Mouse (Mus musculus) lung, embryonic 14.5 days (tissue): ENCODE measurements around the gene Arhgdia. TPM values are rescaled to one million over a fixed set of nuclear protein-coding genes. Genes with fewer than 3 reads are reported as not detected.

ENCODE experiments used
- ATAC-seq: fragments of 200-750 bp; cut with Nextera tagmentation; 2 replicates; pipeline ENCODE4 v1.8.0; 2017; ENCODE audit warnings: mild to moderate bottlenecking, moderate TSS enrichment, moderate library complexity; ENCODE audit not compliant: insufficient read depth
- DNase-seq: peaks from one replicate; pipeline ENCODE4 v3.0.0-alpha.2; 2015
- H3K27ac ChIP-seq: fragments of 300-500 bp; sonication (generic); 2 replicates; pipeline ENCODE4 v1.5.1; 2014; ENCODE audit warnings: low read depth, mild to moderate bottlenecking, moderate library complexity
- H3K27me3 ChIP-seq: fragments of 300-500 bp; sonication (generic); 2 replicates; pipeline ENCODE4 v1.6.1; 2014; ENCODE audit warnings: low read length, control low read depth; ENCODE audit not compliant: insufficient read depth
- H3K36me3 ChIP-seq: fragments of 300-500 bp; sonication (generic); 2 replicates; pipeline ENCODE4 v1.6.1; 2014; ENCODE audit warnings: control low read depth; ENCODE audit not compliant: insufficient read depth
- H3K4me1 ChIP-seq: fragments of 300-500 bp; sonication (generic); 2 replicates; pipeline ENCODE4 v1.6.1; 2014; ENCODE audit warnings: antibody characterized with exemption, control low read depth; ENCODE audit not compliant: insufficient read depth
- H3K4me2 ChIP-seq: fragments of 300-500 bp; sonication (generic); 2 replicates; pipeline ENCODE4 v1.6.1; 2014; ENCODE audit warnings: mild to moderate bottlenecking
- H3K4me3 ChIP-seq: fragments of 300-500 bp; sonication (generic); 2 replicates; pipeline ENCODE4 v1.5.1; 2014; ENCODE audit warnings: low read depth, low read length
- H3K9ac ChIP-seq: fragments of 300-500 bp; sonication (generic); 2 replicates; pipeline ENCODE4 v1.6.1; 2014
- H3K9me3 ChIP-seq: fragments of 300-500 bp; sonication (generic); 2 replicates; pipeline ENCODE4 v1.6.1; 2016; ENCODE audit warnings: low read depth, low read length, control low read depth
- CTCF ChIP-seq: IDR thresholded peaks from 2 replicates; pipeline ENCODE4 v1.5.1; 2016; ENCODE audit warnings: antibody characterized with exemption, low read depth
- WGBS: fragments of 180-500 bp; shearing (Covaris S2); extraction: QIAGEN DNeasy Blood & Tissue Kit; methylation state at CpG from one replicate; pipeline ENCODE4 v1.1.7; 2014; 5-methylcytosine and 5-hydroxymethylcytosine counted together
- microRNA-seq: library from miRNA; unstranded; fragments of <30 nt; microRNA quantifications from one replicate; pipeline ENCODE4, GENCODE M21; 2016; ENCODE audit warnings: borderline number of aligned reads
- polyA plus RNA-seq: library from polyadenylated mRNA; unstranded; fragments of >200 nt; fragmentation: Nextera tagmentation; extraction: Ambion mirVana; gene quantifications from 2 replicates; pipeline ENCODE4 v1.2.1, GENCODE M21; 2014

Gene Arhgdia
- polyA plus RNA-seq, 1 experiment from 2014 or later = 734 TPM

DNA sequence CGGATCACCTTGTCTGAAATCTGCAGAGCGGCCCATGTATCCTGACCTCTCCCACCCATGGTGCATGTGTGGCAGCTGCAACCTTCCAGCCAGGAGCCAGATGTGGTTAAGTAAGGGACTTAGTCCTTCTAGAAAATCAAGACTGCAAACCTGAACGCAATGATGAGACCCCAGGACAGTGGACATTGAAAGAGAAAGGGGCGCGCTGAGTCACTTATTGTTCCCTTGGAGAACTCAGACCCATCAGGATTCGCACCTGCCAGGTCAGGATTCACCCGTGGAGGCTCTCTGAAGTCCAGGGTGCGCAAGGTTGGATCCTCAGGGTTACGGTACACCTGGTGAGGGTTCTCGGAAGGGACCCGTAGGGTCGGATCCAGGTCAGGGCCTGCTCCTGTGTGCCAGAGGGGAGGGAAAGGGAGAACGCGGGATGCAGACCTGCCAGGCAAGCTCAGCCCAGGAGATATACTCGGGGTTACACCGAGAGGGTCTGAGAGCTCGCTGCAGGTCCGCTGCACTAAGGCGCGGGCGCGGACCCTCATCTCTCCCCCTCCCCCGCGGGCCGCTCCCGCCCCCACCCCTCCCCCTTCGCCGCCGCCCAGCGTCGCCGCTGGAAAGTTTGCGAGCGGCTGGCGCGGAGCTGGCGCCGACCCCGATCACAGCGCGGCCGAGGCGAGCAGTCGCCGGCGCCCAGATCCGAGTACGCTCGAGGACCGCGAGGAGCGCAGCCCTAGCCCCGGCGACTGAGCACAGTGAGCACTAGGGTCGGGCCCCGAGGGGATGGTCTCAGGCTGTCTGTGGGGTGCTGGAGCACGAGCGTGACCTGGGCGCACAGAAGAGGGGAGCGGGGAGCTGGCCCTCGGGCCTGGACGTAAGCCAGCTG is 51.1 kb downstream of the Arhgdia start, which contains the start of gene Gcgr:
TSS of gene Gcgr (plus strand) at position 615 of the 880 bp plus-strand sequence.
- H3K36me3 ChIP-seq = no peaks in the 10 kb centered on the region
- H3K9ac ChIP-seq = peak within 1 kb of the TSS; percentile 51
- ATAC-seq (peak; percentile 54), DNase-seq (peak; percentile 62)
- 7% methylated on average over 60 of the region's 62 CpGs for WGBS
- H3K4me3 ChIP-seq = peak within 1 kb of the TSS; percentile 44
- no peaks in the 10 kb centered on the region for H3K9me3 ChIP-seq
- H3K4me1 ChIP-seq = no peaks in the 10 kb centered on the region
- peaks cover 54% of the 10 kb centered on the region for H3K27me3 ChIP-seq
- H3K4me2 ChIP-seq = peak within 1 kb of the TSS; percentile 75
- TF ChIP-seq CTCF = no peak
- H3K27ac ChIP-seq = no peak within 1 kb of the TSS

DNA sequence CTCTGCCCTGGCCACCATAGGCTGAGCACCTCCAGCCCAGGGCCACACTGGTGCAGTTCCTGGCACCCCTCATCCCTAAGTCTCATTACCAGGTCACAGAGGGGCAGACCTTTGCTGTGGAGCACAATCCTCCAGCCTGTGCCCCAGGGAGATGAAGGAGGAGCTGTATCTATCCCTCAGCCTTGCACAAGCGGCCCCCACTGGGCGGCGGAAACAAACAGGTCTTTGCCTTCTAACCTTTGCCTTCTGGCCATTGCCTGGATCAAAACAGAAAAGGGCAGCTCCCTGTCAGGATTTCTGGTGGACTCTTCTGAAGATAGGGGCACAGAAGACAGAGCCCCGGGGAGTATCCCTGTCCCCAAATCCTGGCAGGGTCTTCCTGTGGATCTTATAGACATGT is 52.5 kb downstream of the Arhgdia start:
- Histone ChIP-seq H3K27ac (no peak overlapping the region), H3K9me3 (no peaks in the 10 kb centered on the region), H3K4me1 (no peaks in the 10 kb centered on the region), H3K36me3 (no peaks in the 10 kb centered on the region), H3K9ac (no peak overlapping the region), H3K4me2 (no peak overlapping the region), H3K4me3 (no peak overlapping the region), H3K27me3 (peaks cover 54% of the 10 kb centered on the region)
- TF ChIP-seq CTCF = no peak
- WGBS = 51% methylated on average over 4 of the region's 4 CpGs
- DNase-seq (no peak), ATAC-seq (no peak)

Small RNA genes within 50 kb of the gene (microRNA-seq; reads per million reads assigned to microRNA genes)
- 1.2 reads per million for gene Mir6936

Other genes starting within 250 kb of the Arhgdia start
- 2,614 and 2,926 TPM in 2 replicates for gene Actg1, start 233.1 kb downstream of the Arhgdia start, polyA plus RNA-seq
- 0.23 and 0.57 TPM in 2 replicates for gene Fscn2, start 220.1 kb downstream of the Arhgdia start, polyA plus RNA-seq
- 35.6 and 44.5 TPM in 2 replicates for gene Faap100, start 202.9 kb downstream of the Arhgdia start, polyA plus RNA-seq
- gene Nploc4, start 143.9 kb downstream of the Arhgdia start, polyA plus RNA-seq = 42.1 and 51.4 TPM in 2 replicates
- not detected in 2 replicates for gene Tspan10, start 139.0 kb downstream of the Arhgdia start, polyA plus RNA-seq
- gene Pde6g, start 128.1 kb downstream of the Arhgdia start, polyA plus RNA-seq = 0.18 TPM in 1 of 2 replicates, not detected in the other
- 10.9 and 11.2 TPM in 2 replicates for gene Oxld1, start 123.6 kb downstream of the Arhgdia start, polyA plus RNA-seq
- gene Ccdc137, start 123.5 kb downstream of the Arhgdia start, polyA plus RNA-seq = 32.2 and 34.6 TPM in 2 replicates
- 42.9 and 44.4 TPM in 2 replicates for gene Arl16, start 114.0 kb downstream of the Arhgdia start, polyA plus RNA-seq
- gene Mrpl12, start 97.0 kb downstream of the Arhgdia start, polyA plus RNA-seq = 150 and 162 TPM in 2 replicates
- 68.9 and 71.3 TPM in 2 replicates for gene Slc25a10, start 89.8 kb downstream of the Arhgdia start, polyA plus RNA-seq
- 0.59 and 1.4 TPM in 2 replicates for gene Gcgr, start 50.9 kb downstream of the Arhgdia start, polyA plus RNA-seq
- gene Mcrip1, start 31.9 kb downstream of the Arhgdia start, polyA plus RNA-seq = 226 and 229 TPM in 2 replicates
- gene Ppp1r27, start 30.5 kb downstream of the Arhgdia start, polyA plus RNA-seq = not detected in 2 replicates
- 872 and 897 TPM in 2 replicates for gene P4hb, start 8.4 kb downstream of the Arhgdia start, polyA plus RNA-seq
- 617 and 627 TPM in 2 replicates for gene Alyref, start 16.7 kb upstream of the Arhgdia start, polyA plus RNA-seq
- gene Anapc11, start 16.8 kb upstream of the Arhgdia start, polyA plus RNA-seq = 229 and 237 TPM in 2 replicates
- gene Npb, start 26.9 kb upstream of the Arhgdia start, polyA plus RNA-seq = 0.89 and 1.3 TPM in 2 replicates
- gene Pcyt2, start 36.3 kb upstream of the Arhgdia start, polyA plus RNA-seq = 95.3 and 99.5 TPM in 2 replicates
- gene Sirt7, start 43.6 kb upstream of the Arhgdia start, polyA plus RNA-seq = 26.1 and 33.1 TPM in 2 replicates
- gene Mafg, start 52.0 kb upstream of the Arhgdia start, polyA plus RNA-seq = 25.3 and 28.6 TPM in 2 replicates
- 29.0 and 29.8 TPM in 2 replicates for gene Pycr1, start 62.1 kb upstream of the Arhgdia start, polyA plus RNA-seq
- 1.1 TPM in 1 of 2 replicates, not detected in the other for gene Myadml2, start 66.5 kb upstream of the Arhgdia start, polyA plus RNA-seq
- gene Notum, start 79.6 kb upstream of the Arhgdia start, polyA plus RNA-seq = 3.9 and 5.3 TPM in 2 replicates
- gene Aspscr1, start 91.3 kb upstream of the Arhgdia start, polyA plus RNA-seq = 124 and 130 TPM in 2 replicates
- gene Cenpx, start 132.1 kb upstream of the Arhgdia start, polyA plus RNA-seq = 168 and 173 TPM in 2 replicates
- gene Lrrc45, start 132.3 kb upstream of the Arhgdia start, polyA plus RNA-seq = 44.1 and 46.1 TPM in 2 replicates
- 10.3 and 10.7 TPM in 2 replicates for gene Rac3, start 139.8 kb upstream of the Arhgdia start, polyA plus RNA-seq
- gene Dcxr, start 145.7 kb upstream of the Arhgdia start, polyA plus RNA-seq = 27.2 and 29.7 TPM in 2 replicates
- 14.7 and 19.6 TPM in 2 replicates for gene Cbr2, start 150.5 kb upstream of the Arhgdia start, polyA plus RNA-seq
- gene Hmga1b, start 181.2 kb upstream of the Arhgdia start, polyA plus RNA-seq = 5.3 and 7.3 TPM in 2 replicates
- gene Rfng, start 202.6 kb upstream of the Arhgdia start, polyA plus RNA-seq = 33.0 and 34.0 TPM in 2 replicates
- 240 and 257 TPM in 2 replicates for gene Gps1, start 202.6 kb upstream of the Arhgdia start, polyA plus RNA-seq
- 77.2 and 87.4 TPM in 2 replicates for gene Dus1l, start 214.8 kb upstream of the Arhgdia start, polyA plus RNA-seq
- 83.3 and 95.5 TPM in 2 replicates for gene Fasn, start 242.9 kb upstream of the Arhgdia start, polyA plus RNA-seq